Mouse (Mus musculus): Measurements from ENCODE around the gene Copb1.
"Not testable (repeated sequence)": the region's sequence is repeated elsewhere in the genome, so short reads cannot be mapped to it uniquely, and the experiment has no call there.

The Copb1 gene

GRCm38 (mm10) chr7:114220433-114220832, 34.1 kb downstream of the Copb1 start:
- no peak for DNase-seq (ENCODE audit: extremely low spot score)

- DNase-seq (ENCODE audit: extremely low spot score) = no peak
Measured at GRCm38 (mm10) chr7:114216908-114217307, 37.6 kb downstream of the Copb1 start.

DNA sequence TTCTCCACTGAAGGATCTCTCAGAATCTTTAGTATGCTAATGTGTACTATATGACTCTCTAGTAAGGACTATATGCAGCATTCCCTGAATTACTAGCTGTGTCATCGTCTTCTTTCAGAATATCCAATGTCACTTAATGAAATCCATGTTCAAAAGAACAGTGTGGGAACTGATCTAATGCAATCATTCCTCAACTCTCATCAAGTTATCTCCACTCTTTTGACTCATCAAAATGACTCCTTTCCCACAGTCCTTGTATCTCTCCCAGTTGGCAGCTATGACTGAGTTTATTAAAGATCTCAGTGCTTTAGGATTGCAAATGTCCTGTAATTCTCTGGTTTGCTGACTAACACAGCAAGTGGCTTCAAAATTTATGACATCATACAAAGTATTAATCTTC, 40.1 kb downstream of the Copb1 start:
- DNase-seq (ENCODE audit: extremely low spot score) = no peak

GRCm38 (mm10) chr7:114213537-114213936, 41.0 kb downstream of the Copb1 start:
- no peak for DNase-seq (ENCODE audit: extremely low spot score)

GRCm38 (mm10) chr7:114210618-114211017, 43.9 kb downstream of the Copb1 start:
- DNase-seq (ENCODE audit: extremely low spot score) = no peak

GRCm38 (mm10) chr7:114209841-114210240, 44.7 kb downstream of the Copb1 start:
- DNase-seq (ENCODE audit: extremely low spot score) = no peak

DNA sequence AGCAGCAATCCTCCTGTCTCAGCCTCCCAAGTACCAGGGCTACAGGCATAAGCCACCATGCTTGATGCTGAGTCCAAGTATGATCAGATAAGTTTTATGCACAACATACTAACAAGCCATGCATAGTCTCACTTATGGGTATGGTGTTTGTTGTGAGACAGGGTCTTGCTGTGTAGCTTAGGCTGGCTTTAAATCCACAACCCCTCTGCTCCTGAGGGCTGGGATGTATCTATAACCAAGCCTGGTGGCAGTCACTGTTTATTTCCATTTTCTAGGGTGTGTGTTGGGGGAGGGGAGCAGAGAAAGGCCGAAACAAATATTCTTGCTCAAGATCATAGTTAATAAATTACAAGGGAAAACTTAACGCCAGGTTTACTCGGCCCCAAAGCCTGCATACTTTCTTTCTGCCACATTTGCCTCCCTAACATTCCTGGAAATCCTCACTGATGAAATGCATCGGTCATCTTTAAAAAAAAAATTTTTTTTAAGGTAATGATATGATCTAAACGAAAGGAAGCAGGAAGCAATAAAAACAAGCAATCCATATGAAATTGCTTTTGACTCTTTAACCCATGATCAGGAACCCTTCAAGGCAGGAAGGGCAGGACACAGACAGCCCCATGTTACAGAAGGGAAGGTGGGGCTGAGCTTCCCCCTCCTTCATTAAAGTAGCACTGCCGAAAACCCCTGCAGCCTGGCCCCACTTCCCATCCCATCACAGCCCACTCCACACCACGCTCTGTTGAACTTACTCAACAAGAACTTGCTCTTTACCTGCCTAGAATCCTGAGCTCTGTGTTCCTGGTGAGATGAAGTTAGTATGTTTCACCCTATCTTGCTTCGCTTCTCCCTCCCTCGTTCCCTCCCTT, 50.8 kb downstream of the Copb1 start:
- DNase-seq (ENCODE audit: extremely low spot score) = no peak

- no peak for DNase-seq (ENCODE audit: extremely low spot score)
Measured at GRCm38 (mm10) chr7:114202972-114203404, 51.5 kb downstream of the Copb1 start.

GRCm38 (mm10) chr7:114200651-114201050, 53.9 kb downstream of the Copb1 start:
- DNase-seq (ENCODE audit: extremely low spot score) = no peak

DNA sequence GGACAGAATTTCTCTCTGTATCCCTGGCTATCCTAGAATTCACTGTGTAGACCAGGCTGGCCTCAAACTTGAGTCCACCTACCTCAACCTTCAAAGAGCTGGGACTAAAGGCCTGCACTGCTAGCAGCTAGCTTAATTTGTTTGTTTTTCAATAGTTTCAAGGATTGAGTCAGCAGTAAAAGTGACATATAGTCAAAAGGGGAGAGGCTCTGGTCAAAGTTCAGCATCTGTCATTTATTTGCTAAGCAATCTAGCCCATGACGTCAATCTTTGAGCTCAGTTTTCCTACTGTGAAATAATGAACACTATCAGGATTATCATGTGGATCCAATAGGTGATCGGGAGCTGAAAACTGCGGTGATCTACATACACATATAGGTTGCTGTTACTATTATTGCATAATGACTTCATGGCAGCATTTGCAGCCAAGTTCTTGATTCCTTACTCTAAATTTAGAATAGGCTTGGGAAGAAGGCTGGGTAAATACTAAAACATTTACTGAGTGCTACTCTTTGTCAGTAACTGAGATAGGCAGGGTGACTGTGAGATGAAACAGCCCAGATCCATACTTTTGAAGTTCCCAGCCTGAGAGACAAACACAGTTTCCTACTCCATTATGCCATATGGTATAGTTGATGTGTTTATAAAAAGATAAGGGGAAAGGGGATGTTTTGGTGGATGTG, 54.9 kb downstream of the Copb1 start:
- DNase-seq (ENCODE audit: extremely low spot score) = no peak

DNA sequence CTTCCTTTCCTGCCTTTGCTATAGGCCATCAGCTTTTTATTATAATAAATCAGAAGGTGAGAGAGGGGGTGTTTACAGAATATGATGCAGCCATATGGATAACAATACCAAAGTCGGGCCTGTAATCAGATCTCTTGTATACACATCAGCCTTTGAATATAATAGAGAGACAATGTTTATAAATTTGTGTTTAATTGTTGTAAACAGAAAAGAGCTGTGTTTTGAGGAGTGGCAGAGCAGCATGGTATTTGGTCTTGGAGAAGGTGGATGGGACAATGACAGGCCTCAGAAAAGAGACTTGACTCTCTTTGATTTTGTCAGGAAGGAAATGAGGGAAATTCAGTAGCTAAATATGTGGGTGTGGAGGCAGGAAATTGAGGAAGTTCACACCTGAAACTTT, 56.3 kb downstream of the Copb1 start:
- DNase-seq (ENCODE audit: extremely low spot score) = no peak

DNA sequence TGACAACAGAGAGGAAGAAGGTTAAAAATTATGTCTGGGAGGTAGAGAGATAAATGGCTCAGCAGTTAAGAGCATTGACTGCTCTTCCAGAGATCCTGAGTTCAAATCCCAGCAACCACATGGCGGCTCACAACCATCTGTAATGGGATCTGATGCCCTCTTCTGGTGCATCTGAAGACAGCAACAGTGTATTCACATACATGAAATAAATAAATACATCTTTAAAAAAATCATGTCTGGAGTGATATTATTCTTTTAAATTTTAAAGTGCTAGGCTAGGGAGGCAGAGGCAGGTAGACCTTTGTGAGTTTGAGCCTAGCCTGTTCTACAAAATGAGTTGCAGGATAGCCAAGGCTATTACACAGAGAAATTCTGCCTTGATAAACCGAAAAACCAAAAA, 57.9 kb downstream of the Copb1 start:
- DNase-seq (ENCODE audit: extremely low spot score) = not testable (repeated sequence)

GRCm38 (mm10) chr7:114194788-114195187, 59.7 kb downstream of the Copb1 start:
- DNase-seq (ENCODE audit: extremely low spot score) = not testable (repeated sequence)

DNA sequence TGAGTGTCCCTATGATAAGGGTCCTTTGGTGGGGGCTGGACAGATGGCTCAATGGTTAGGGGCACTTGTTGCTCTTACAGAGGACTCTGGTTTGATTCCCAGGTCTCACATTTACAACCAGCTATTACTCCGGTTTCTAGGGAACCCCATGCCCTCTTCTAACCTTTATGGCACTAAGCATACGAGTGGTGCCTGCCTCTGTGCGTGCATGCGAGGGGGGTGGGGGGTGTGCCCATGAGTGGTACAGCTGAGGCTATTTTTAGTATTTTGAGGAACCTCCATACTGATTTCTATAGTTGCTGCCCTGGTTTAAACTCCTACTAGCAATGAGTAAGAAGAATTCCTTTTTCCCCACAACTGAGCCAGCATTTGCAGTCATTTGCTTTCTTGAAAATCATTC, 60.3 kb downstream of the Copb1 start:
- DNase-seq (ENCODE audit: extremely low spot score) = no peak

GRCm38 (mm10) chr7:114193284-114194067, 61.0 kb downstream of the Copb1 start:
- no peak for DNase-seq (ENCODE audit: extremely low spot score)

DNA sequence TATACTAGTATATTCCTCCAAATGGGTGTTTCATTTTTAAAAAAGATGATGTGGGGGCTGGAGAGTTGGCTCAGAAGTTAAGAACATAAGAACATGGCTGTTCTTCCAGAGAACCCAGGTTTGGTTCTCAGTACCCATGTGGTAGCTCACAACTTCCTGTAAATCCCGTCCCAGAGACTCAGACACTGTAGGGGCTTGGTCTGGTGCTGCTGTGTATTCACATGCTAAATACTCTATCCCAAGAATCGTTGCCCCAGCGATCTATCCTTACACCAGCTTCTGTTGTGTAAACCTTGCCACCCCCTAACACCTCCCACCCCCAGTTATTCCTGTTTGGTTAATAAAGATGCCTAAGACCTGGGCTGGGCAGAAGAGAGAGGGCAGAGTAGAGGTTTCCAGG, 61.9 kb downstream of the Copb1 start:
- no peak for DNase-seq (ENCODE audit: extremely low spot score)

DNA sequence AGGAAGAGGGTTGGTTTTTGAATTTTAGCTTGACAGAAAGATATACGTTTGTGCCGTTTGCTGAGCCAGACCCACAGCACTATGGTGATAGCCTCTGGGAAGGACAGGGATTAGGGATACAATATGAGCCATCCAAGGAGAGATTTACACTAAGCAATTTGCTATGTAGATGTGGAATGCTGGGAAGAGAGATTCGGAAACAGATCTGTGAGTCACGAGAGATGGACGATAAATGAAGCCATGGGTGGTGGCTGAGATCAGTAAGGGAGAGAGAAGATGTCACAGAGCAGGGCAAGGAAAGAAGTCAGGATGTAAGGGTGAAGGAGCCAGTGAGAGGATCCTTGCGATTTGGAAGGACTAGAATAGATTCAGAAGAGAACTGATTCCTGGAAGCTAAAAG, 71.1 kb downstream of the Copb1 start:
- no peak for DNase-seq (ENCODE audit: extremely low spot score)

- DNase-seq (ENCODE audit: extremely low spot score) = no peak
Measured at GRCm38 (mm10) chr7:114182708-114183107, 71.8 kb downstream of the Copb1 start.

GRCm38 (mm10) chr7:114181391-114181790, 73.1 kb downstream of the Copb1 start:
- peak; percentile 14 for DNase-seq (ENCODE audit: extremely low spot score)

GRCm38 (mm10) chr7:114176588-114176987, 77.9 kb downstream of the Copb1 start:
- DNase-seq (ENCODE audit: extremely low spot score) = no peak

- peak; percentile 15 for DNase-seq (ENCODE audit: extremely low spot score)
Measured at GRCm38 (mm10) chr7:114171354-114172097, 83.0 kb downstream of the Copb1 start.

DNA sequence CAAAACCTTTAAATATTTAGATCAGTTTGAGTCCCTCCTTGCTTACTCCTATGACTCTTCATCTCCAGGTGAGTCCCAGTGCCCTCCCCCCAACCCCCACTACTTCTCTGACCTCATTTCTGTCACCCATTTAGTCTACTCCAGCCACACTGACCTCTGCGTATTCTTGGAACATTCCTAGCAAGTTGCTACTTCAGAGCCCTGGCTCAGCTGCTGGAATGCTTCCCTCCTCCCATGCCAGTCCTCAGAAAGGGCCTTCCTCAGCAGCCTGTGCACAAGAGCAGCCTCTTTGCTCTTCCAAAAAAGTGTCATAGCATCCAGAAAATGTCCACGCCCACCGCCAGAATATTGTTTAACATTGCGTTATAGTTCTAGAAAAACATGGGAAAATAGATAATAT, 84.5 kb downstream of the Copb1 start:
- DNase-seq (ENCODE audit: extremely low spot score) = no peak
